Mouse (Mus musculus): ENCODE results near the gene Smtn.

Gene Smtn

DNA sequence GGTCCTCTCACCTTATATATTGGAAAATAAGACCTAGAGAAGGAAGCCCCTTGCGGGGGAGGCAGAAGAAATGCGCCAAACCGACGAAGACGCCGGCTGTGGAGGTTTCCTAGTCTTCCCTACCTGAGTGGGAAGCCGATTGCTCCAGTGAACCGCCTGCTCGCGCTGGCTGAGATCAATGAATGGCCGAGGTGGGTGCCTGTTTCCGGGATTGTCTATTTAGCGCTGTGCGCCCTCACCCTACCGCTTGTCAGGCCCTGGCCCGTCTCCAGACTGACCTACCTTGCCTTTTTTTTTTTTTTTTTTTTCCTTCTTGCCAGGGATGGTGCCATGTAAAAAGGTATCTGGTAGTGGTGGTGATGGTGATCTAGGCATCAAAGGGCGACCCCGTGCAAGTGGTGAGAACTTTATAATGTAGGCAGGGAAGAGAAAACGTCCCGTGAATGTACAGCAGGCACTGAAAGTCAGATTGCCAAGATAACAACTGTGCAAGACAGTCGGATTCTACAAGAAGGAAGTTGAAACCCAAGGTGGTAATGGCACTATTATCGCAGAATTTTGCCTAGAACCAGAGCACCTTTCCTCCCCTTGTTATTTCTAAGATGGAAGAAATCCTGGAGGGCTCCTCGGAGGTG, at the start of gene Smtn:
Gene Smtn (minus strand): TSS at position 162 of the 635 bp plus-strand sequence.
- DNase-seq (ENCODE audit: low read depth, low spot score): no peak

DNA sequence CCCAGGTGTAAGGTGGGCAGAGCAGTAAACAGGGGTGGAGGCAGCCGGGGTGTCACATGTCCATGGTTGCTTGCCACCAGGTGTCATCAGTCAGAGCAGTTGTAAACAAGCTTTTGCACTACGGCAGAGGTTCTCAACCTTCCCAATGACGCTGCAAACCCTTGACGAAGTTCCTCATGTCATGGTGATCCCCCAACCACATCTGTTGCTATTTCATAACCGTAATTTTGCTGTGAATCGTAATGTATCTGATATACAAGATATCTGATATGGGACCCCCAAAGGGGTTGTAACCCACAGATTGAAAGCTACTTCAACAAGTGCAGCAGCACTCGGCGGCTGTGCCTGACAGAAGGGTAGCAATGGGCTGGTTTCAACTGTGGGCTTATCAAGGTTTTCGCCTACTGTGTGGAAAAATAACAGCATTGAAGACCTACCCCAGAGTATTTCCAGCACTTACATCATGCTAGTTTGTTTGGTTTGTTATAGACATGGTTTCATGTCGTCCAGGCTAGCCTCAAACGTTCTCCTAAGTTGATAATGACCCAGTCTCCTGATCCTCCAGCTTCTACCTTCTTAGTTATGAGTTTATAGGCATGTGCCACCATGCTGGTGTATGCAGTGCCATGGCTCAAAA, 47.7 kb upstream of the Smtn start:
- peak; percentile 46 for DNase-seq (ENCODE audit: low read depth, low spot score)

DNA sequence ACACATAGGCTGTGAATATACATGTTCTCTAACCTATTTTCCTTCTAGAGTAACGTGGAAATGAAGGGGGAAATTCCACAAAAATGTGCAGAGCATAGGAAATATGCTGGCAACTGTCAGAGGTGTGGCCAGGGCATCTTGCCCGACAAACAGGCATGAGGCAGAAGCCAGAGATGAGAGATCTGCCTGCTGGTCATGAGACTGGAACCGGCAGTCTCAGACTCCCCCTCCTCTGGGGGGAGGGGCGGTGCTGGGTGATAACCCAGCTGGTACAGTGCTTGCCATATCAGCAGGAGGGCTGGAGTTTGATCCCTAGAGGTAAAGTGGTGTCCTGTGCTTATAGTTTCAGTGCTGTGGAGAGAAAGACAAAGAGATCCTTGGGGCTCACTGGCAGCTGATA, 46.9 kb upstream of the Smtn start:
- peak; percentile 24 for DNase-seq (ENCODE audit: low read depth, low spot score)

DNA sequence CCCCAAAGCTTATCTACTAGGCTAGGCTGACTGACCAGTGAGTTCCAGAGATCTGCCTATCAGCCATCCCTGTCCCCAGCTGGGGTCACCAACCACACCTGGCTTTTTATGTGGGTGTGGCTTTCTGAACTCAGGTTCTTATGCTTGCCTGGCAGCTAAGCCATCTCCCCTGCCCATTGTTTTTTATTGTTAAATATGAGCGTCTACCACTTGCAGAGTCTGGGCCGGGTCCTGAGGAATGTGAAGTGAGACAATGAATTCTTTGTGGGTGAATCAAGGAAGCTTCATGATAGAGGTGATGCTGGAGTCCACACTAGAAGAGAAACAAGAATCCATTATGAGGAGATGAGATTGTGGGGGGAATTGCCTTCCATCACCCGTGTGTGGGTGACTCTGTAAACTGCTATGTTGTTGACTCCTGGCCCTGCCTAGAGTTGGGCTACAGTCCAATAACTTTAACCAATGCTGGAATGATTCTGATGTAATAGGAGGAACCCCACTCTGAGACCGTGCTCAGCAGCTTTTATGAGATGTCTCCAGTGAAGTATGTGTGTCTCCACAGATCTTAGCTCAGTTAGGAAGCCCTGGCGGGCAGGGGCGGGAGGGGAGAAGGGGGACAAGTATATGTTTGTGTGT, 45.7 kb upstream of the Smtn start:
- DNase-seq (ENCODE audit: low read depth, low spot score): no peak

DNA sequence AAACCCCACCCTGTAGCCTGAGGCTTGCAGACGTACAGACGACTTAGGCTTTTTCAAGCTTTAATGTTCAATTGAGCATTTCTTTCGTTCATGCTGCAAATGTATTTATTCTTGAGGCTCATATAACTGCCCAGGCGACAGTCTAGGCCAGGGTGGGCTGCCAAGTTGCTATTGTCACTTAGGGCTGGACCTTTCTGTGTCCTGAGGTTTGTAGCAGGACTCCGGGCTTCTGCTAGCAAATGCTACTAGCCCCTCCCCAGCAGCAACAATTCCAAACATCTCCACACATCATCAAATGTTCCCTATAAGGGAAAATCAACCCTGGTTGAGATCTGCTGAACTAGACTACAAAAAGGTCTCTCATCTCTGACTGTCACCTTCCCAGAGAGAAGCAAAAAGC, 42.7 kb upstream of the Smtn start:
- no peak for DNase-seq (ENCODE audit: low read depth, low spot score)

DNA sequence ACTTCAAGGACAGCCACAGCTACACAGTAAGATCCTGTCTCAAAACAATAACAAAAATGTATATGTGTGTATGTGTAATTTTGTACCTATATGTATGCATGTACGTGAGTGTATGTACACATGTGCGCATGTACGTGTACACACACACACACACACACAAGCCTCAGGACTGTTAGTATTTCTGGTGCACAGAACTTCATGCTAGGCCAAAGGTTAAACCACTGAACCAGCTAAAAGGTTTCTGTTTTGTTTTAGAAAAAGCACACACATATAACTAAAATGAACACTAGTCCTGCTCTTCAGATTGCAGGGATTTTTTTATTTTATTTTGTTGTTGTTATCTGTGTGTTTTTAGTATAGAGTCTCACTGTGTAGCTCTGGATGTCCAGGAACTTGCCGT, 41.5 kb upstream of the Smtn start:
- no peak for DNase-seq (ENCODE audit: low read depth, low spot score)

DNA sequence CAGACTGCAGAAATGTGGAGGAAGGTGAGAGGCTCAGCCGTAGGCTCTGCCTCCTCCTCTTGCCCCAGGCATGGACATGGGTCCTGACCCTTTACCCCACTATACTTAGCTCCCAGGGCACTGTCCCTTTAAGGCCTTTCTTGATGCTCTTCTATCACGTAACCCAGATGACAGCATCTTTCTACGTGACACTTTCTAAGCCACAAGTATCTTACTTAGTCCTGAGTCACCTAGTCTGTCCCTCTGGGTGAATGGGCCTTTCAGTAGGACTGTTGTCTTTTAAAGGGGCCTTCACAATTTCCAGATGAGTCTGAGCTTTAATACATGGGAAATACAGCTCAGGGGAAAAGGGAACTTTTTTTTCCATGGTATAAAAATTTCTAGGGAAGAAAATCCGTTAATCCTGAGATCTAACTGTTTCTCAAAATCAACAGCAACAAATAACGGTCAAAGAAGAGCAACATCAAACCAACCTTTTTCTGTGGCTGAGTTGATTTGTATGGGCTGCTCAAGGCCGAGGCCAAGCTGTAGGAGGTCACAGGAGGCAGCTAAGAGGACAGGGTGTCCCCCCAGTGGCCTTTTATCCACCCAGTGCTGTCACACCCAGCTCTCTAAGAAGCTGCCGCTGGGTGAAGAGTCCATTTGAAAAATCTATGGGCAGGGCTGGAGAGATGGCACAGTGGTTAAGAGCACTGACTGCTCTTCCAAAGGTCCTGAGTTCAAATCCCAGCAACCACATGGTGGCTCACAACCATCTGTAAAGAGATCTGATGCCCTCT, 40.1 kb upstream of the Smtn start:
- DNase-seq (ENCODE audit: low read depth, low spot score): no peak

DNA sequence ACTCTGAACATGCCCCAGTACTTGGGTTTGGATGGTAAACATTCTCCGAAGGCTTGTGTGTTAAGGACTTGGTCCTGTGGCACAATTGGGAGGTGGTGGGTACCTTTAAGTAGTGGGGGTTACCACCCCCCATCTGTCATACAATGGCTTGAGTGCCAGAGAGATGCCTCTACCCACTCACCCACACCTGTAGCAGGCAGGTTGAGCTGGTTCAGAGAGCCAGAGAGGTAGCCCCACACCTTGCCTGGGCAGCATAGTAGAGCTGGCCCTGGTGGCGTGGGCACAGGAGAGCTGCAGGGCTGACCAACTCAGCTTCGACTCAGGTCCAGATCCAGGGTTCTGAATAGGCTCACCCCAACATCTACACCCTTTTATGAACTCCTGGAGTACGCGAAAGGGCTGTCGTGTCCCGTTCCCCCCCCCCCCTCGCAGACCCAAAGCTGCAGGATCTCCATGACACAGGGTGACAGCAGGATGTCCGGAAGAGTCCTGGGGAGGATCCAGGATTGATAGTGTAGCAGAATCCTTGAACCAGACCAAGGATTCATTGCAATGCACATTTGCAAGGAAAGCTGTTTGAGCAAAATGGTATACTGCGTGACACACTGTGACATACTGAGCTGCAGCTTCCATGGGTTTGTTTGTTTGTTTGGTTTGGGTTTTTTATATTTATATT, 37.8 kb upstream of the Smtn start:
- DNase-seq (ENCODE audit: low read depth, low spot score): no peak

DNA sequence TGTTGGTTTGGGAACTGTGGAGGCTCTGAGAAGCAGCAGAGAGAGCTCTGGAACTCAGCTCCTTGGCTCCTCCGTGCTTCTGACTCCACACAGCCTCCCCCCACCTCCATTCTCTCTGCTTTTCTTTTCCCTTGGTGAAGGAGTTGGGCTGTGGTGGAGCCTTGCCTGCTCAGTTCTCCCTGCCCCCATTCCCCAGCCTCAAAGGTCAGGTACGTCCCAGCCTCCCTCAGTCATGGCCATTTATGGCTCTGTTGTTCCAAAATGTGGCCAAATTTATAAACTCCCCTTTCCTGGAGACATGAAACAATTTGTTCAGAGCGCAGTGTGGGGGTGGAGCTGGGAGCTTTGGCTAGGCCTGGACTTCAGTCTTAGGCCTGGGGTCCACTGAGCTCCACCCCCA, 34.8 kb upstream of the Smtn start:
- no peak for DNase-seq (ENCODE audit: low read depth, low spot score)

DNA sequence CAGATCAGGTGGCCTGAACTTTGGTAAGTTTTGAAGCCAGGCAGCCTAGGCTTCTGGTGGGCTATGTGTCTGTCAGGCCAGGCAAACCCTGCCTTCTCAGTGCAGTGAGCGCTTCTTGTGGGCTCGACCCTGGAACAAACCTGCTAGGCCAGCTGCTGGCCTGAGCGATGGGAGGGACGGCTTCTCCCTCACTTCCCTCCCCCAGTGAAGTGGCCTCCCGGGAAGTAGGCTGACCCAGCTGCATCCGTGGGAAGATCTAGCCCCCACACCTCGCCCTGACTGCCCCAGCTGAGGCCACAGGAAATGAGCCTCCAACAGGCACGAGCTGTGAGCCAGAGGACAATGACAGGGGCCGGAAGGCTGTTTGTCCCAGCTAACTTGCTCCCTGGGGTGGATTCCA, 32.7 kb upstream of the Smtn start:
- DNase-seq (ENCODE audit: low read depth, low spot score): no peak

DNA sequence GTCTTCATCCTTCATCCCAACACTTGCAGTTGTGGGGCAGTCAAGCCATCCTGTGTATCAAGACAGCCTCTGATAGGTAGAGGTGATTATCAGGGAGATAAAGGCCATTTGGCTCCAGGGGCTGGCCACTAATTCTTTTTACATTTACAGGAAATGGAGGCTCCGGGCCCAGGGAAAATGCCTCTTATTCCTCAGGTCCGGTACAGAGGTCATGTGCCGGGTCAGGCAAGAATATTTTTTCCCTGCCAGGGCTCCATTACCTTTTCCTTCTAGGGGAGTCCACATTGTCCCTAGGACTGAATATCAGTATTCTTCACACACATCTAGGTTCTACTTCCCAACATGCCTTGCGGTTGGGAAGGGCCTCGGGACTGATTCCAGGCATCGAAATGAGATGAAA, 31.8 kb upstream of the Smtn start:
- no peak for DNase-seq (ENCODE audit: low read depth, low spot score)

DNA sequence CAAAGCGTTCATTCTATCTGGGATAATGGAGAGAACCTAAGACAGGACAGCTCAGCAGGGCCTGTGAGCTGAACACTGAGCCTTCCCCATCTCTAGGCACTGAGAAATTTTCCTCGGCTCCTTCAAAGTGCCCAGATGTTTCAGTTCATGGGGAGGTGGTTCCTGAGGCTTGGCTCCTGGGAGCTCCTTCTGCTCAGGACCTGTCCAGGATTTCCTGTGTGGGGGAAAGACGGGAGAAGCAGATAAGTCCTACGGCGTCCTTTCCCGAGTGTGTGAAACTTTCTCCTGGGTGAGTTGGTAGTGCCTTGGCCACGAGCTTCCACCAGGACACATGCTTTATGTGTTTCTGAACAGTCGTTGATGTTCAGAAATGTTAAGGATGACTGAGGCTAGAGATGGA, 29.9 kb upstream of the Smtn start:
- DNase-seq (ENCODE audit: low read depth, low spot score): no peak

DNA sequence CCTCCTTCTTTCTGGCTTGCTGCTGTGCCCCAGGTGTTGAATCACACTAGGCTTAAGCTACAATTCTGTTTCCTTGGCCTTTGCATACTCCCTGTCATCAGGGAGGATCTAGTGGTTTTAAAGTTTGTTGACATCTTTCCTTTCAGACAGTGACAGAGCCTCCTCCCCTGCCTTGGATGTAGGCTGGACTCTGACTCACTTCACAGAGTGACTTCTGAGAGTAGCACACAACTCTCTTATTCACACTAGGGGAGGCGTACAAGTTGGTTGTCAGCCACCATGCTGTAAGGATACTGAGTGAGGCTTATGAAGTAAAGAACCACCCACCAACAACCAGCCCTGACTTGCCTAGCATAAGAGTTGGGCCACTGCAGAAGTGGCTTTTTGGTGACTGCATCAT, 27.5 kb upstream of the Smtn start:
- DNase-seq (ENCODE audit: low read depth, low spot score): no peak

DNA sequence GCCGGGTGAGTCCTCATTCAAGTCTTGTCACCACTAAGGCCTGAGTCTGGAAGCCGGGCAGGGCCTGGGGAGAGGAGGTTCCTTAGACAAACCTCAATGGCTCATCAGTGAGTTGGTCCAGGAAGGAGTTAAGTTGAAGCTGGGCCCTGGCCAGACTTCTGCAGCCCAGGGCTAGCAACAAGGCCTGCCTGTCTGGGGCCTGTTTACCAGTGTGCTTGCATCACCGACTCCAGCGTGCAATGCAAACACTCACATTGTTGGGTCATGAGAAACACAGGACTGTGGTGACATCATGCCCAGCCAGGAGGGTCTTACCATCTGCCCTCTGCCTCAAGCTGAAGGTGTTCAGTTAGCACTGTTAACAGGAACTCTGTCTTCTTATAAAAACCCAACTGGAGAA, 25.6 kb upstream of the Smtn start:
- DNase-seq (ENCODE audit: low read depth, low spot score): no peak

DNA sequence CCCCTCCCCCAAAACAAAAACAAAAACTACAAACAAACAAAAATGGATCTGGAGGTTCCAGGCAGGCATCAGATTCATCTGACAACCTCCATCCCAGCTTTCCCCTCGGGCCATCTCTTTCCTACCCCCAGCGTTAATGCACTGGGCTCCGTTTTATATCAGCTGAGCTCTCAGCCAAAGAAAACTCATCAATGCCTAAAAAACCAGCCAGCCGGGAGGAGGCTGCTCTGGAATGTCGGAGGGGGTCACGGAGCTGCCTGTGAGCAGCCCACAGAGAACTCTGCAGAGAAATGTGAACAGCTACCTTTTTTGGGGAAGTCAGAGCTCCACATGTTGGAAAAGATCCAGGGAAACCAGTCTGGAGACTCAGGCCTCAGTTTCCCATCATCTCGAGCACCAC, 24.0 kb upstream of the Smtn start:
- DNase-seq (ENCODE audit: low read depth, low spot score): no peak

DNA sequence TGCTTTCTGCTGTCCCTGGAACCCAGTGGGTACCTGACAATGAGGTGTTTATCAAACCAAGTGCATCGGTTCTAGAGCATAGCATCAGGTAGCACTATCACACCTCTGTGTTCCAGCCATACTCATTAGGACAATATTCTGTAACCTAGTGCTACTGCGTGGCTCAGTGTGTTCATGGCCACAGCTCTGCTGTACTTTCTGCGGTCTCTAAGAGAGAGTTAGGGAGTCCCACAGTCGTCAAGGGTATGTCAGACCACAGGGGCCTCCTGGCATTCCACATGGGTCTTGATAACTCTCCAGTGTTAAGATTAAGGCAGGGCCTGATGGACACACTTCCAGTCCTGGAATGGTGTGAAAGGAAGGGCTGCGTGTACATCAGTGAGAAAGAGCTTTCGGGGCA, 23.4 kb upstream of the Smtn start:
- DNase-seq (ENCODE audit: low read depth, low spot score): no peak

DNA sequence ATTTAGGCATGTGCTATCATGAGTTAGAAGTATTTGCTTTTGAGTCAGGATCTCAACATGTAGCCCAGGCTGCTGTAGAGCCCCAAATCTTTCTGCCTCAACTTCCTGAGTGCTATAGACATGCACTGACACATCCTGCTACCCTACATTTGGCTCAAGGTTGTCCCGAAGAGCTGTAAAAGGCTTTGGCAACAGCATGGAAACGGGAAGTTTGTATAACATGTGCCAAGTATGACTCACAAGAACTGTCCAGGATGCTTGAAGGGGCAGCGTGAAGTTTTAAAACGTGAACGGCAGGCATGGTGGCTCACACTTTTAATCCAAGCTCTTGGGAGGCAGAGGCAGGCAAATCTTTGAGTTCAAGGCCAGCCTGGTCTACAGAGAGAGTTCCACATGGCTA, 19.8 kb upstream of the Smtn start:
- no peak for DNase-seq (ENCODE audit: low read depth, low spot score)

DNA sequence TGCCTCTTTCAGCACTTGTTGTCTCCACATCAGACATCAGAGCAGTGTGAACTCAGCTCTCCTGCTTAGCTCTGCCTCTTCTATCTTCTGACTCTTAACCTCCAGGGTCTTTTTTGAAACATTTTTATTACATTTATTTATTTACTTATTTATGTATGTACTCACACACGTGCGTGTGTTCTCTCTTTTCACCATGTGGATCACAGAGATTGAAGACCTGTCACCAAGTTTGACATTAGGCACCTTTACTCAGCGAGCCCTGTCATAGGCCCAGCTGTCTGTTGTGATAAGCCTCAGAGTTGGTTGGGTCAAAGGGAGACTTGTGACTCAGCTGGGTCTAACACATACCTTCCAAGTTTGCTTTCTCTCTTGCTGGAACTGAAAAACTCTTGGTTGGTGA, 17.4 kb upstream of the Smtn start:
- DNase-seq (ENCODE audit: low read depth, low spot score): no peak

DNA sequence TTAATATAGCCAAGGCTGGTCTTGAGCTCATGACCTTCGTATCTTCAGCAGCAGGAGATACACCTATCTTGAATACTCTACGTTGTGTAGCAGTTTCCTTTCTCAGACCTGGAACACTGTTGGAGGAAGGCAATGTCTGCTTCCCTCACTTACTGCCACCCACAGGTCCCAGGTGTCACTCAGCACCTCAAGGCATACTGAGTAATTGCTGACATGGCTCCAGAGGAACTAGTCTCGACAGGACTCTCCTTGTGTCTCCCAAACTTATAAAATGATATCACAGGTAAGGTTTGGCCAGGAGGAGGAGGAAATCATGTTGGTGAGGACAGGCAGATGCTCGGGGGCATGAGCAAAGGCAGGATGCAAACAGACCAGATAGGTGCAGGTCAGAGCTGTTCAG, 14.6 kb upstream of the Smtn start:
- DNase-seq (ENCODE audit: low read depth, low spot score): no peak

DNA sequence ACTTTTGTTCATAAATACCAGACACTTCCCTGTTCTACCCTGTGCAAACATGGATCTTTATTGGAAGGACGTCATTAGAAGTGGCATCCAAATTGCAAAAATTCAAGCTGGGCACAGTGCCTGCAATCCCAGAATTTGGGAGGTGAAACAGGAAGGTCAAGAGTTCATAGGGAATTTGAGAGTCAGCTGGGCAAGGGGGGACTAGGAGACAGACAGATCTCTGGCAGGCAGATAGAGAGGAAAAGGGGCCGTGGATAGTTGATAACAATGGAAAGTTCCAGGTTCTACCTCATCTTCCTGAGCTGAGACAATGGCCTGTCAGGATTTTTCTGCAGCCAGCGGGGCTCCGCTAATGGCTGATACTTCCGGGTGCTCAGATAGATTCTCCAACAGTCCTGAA, 9.4 kb upstream of the Smtn start:
- DNase-seq (ENCODE audit: low read depth, low spot score): no peak

DNA sequence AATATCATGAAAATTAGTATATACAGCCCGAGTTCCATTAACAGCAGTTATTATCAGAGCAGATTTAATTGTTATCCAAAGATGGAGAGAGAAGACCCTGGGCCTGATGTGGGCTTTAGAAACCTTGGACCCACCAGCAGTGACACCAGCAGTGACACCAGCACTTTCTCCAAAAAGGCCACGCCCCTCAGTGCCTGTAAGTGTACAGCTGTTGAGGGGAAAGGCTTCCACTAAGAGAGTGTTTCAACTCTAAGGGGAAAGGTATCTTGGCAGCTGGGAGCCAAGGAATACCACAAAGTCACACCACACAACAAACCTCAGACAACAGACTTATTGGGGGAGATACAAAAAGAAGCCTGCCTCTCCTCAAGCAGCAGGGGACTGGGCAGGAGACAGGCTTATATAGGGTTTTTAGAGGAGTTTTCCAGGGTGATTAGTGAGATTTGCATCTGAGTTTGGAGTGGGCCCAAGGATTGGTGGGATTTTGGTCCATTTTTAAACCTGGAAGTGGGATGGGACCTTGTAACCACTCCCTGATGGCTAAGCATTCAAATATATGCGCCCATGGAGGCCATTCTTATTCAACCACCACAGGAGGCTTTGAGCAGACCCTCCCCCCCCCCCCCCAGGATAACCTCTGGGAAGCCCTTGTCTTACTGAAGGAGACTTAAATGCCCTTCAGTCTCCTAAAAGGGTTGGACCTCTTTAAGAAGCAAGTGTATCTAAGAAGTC, 8.3 kb upstream of the Smtn start:
- DNase-seq (ENCODE audit: low read depth, low spot score): no peak

Data from A20 (cell line).